Mouse (Mus musculus): ENCODE results near the gene Rab11fip4. TPM values are rescaled to one million over a fixed set of nuclear protein-coding genes. Genes with fewer than 3 reads are reported as not detected.

Gene Rab11fip4
- polyA plus RNA-seq, 1 experiment: 0.11 TPM

DNA sequence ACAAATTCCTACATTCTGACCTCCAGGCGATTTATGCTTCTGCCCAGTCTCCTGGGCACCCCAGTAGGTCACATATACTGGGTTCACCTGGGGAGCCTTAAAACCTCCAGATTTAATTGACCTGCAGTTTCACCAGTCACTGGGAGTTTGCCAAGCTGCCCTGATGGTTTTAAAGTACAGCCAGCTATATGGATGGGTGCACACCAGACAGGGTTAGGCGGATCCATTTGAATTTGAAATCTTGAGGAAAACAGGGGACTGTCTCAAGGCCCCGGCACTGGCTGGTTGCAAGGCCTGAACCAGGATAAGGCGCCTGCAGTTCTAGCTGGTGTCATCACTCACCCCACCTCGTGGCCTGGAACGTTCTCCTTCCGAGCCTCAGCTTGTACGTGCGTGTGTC lies 52.7 kb downstream of the Rab11fip4 start:
- TF ChIP-seq USF1 (IDR thresholded peaks at IDR 0.05; ENCODE audit: low read depth): no peak
- TF ChIP-seq MYOG (IDR thresholded peaks at IDR 0.05; ENCODE audit: control insufficient read depth, extremely low read depth, insufficient read length): no peak
- no peak for TF ChIP-seq FOSL1 (IDR thresholded peaks at IDR 0.05; ENCODE audit: insufficient read depth, low read length, poor library complexity, severe bottlenecking)
- TF ChIP-seq CTCF (IDR thresholded peaks at IDR 0.05; ENCODE audit: control insufficient read depth, insufficient read depth, insufficient read length): no peak
- no peak for TF ChIP-seq CEBPB (IDR thresholded peaks at IDR 0.05; ENCODE audit: low read depth)
- TF ChIP-seq MAX (IDR thresholded peaks at IDR 0.05): no peak
- Histone ChIP-seq H3K36me3 (ENCODE audit: control insufficient read depth, insufficient read depth) (no peaks in the 10 kb centered on the region), H3K79me3 (ENCODE audit: low read depth) (no peaks in the 10 kb centered on the region), H3K79me2 (ENCODE audit: control insufficient read depth, insufficient read depth) (no peaks in the 10 kb centered on the region), H3ac (ENCODE audit: control insufficient read depth, insufficient read length, low read depth) (no peak overlapping the region), H3K4me3 (ENCODE audit: insufficient read depth, poor library complexity, severe bottlenecking) (no peak overlapping the region), H3K27me3 (ENCODE audit: control insufficient read depth, insufficient read depth, insufficient read length) (peaks cover 10% of the 10 kb centered on the region)

- Histone ChIP-seq H3ac (ENCODE audit: control insufficient read depth, insufficient read length, low read depth) (no peak overlapping the region), H3K79me2 (ENCODE audit: control insufficient read depth, insufficient read depth) (no peaks in the 10 kb centered on the region)
- TF ChIP-seq MAX (IDR thresholded peaks at IDR 0.05) (no peak), CEBPB (IDR thresholded peaks at IDR 0.05; ENCODE audit: low read depth) (no peak), FOSL1 (IDR thresholded peaks at IDR 0.05; ENCODE audit: insufficient read depth, low read length, poor library complexity, severe bottlenecking) (no peak), MYOD1 (IDR thresholded peaks at IDR 0.05; ENCODE audit: control insufficient read depth, insufficient read length, low read depth) (no peak), CTCF (IDR thresholded peaks at IDR 0.05; ENCODE audit: control insufficient read depth, insufficient read depth, insufficient read length) (no peak), USF1 (IDR thresholded peaks at IDR 0.05; ENCODE audit: low read depth) (no peak), MYOG (IDR thresholded peaks at IDR 0.05; ENCODE audit: control insufficient read depth, extremely low read depth, insufficient read length) (no peak)
These were observed 53.7 kb downstream of the Rab11fip4 start for GRCm38 (mm10) chr11:79644717-79645191.

DNA sequence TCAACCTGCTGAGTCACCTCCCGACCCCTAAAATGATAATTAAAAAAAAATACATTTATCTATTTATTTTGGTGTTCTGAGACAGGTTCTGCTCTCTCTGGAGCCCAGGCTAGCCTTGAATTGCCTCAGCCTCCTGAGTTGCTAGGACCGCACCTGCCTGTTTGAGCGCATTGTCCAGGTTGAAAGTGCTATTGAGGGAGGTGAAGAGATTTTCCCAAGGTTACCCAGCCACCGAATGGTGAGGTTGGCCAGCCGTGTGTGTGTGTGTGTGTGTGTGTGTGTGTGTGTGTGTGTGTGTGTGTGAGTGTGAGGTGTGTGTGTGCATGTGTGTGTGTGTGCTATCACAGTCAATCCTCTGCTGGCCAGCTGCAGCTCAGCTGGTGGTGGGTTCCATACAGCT lies 55.0 kb downstream of the Rab11fip4 start:
- TF ChIP-seq MYOD1 (IDR thresholded peaks at IDR 0.05; ENCODE audit: control insufficient read depth, insufficient read length, low read depth): no peak
- no peak for TF ChIP-seq CTCF (IDR thresholded peaks at IDR 0.05; ENCODE audit: control insufficient read depth, insufficient read depth, insufficient read length)
- no peak for TF ChIP-seq FOSL1 (IDR thresholded peaks at IDR 0.05; ENCODE audit: insufficient read depth, low read length, poor library complexity, severe bottlenecking)
- no peak for TF ChIP-seq CEBPB (IDR thresholded peaks at IDR 0.05; ENCODE audit: low read depth)
- no peak for TF ChIP-seq USF1 (IDR thresholded peaks at IDR 0.05; ENCODE audit: low read depth)
- TF ChIP-seq MAX (IDR thresholded peaks at IDR 0.05): no peak
- no peak for TF ChIP-seq MYOG (IDR thresholded peaks at IDR 0.05; ENCODE audit: control insufficient read depth, extremely low read depth, insufficient read length)
- Histone ChIP-seq H3K36me3 (ENCODE audit: control insufficient read depth, insufficient read depth) (no peaks in the 10 kb centered on the region), H3ac (ENCODE audit: control insufficient read depth, insufficient read length, low read depth) (no peak overlapping the region), H3K4me3 (ENCODE audit: insufficient read depth, poor library complexity, severe bottlenecking) (no peak overlapping the region), H3K27me3 (ENCODE audit: control insufficient read depth, insufficient read depth, insufficient read length) (peaks cover 11% of the 10 kb centered on the region), H3K79me2 (ENCODE audit: control insufficient read depth, insufficient read depth) (no peaks in the 10 kb centered on the region), H3K79me3 (ENCODE audit: low read depth) (no peaks in the 10 kb centered on the region)

More at GRCm38 (mm10) chr11:79644717-79645191, 53.7 kb downstream of the Rab11fip4 start:
- Histone ChIP-seq H3K4me3 (ENCODE audit: insufficient read depth, poor library complexity, severe bottlenecking) (no peak overlapping the region), H3K27me3 (ENCODE audit: control insufficient read depth, insufficient read depth, insufficient read length) (peaks cover 11% of the 10 kb centered on the region), H3K36me3 (ENCODE audit: control insufficient read depth, insufficient read depth) (no peaks in the 10 kb centered on the region), H3K79me3 (ENCODE audit: low read depth) (no peaks in the 10 kb centered on the region)

DNA sequence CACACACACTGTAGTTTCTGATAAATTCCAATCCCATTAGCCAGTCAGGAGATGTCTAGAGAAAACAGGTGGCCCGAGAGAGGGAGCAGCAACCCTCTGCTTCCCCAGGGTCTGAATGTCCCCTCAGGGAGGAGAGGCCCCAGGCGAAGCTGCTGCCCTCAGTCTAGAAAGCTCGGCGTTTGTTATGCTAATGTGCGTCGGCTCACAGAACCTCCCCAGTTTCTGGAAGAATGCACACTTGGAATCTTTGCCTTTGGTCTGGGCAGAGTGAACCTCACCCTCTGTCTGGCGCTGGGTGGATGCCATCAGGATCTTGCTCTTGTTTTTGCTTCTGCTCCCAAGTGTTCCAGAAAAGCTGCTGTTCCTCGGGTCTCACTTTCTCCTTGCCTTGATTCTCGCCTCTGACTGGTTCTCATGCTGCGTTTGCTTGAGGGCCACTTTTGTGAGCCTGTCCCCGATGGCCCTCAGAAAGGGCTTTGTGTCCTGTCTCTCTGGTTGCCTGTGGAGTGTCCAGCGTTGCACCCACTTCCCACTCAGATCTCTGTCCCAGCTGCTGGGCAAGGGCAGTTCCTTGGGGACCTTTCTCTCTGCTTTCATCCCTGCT lies 55.6 kb downstream of the Rab11fip4 start:
- Histone ChIP-seq H3K36me3 (ENCODE audit: control insufficient read depth, insufficient read depth) (no peaks in the 10 kb centered on the region), H3K79me2 (ENCODE audit: control insufficient read depth, insufficient read depth) (no peaks in the 10 kb centered on the region), H3K4me3 (ENCODE audit: insufficient read depth, poor library complexity, severe bottlenecking) (no peak overlapping the region), H3ac (ENCODE audit: control insufficient read depth, insufficient read length, low read depth) (no peak overlapping the region), H3K27me3 (ENCODE audit: control insufficient read depth, insufficient read depth, insufficient read length) (peaks cover 11% of the 10 kb centered on the region), H3K79me3 (ENCODE audit: low read depth) (no peaks in the 10 kb centered on the region)
- TF ChIP-seq CEBPB (IDR thresholded peaks at IDR 0.05; ENCODE audit: low read depth) (no peak), CTCF (IDR thresholded peaks at IDR 0.05; ENCODE audit: control insufficient read depth, insufficient read depth, insufficient read length) (no peak), USF1 (IDR thresholded peaks at IDR 0.05; ENCODE audit: low read depth) (no peak), MYOD1 (IDR thresholded peaks at IDR 0.05; ENCODE audit: control insufficient read depth, insufficient read length, low read depth) (no peak), MYOG (IDR thresholded peaks at IDR 0.05; ENCODE audit: control insufficient read depth, extremely low read depth, insufficient read length) (no peak), FOSL1 (IDR thresholded peaks at IDR 0.05; ENCODE audit: insufficient read depth, low read length, poor library complexity, severe bottlenecking) (no peak), MAX (IDR thresholded peaks at IDR 0.05) (no peak)

GRCm38 (mm10) chr11:79647071-79647501 lies 56.1 kb downstream of the Rab11fip4 start:
- peaks cover 11% of the 10 kb centered on the region for H3K27me3 ChIP-seq (ENCODE audit: control insufficient read depth, insufficient read depth, insufficient read length)
- no peaks in the 10 kb centered on the region for H3K79me2 ChIP-seq (ENCODE audit: control insufficient read depth, insufficient read depth)
- TF ChIP-seq MYOG (IDR thresholded peaks at IDR 0.05; ENCODE audit: control insufficient read depth, extremely low read depth, insufficient read length) (no peak), CTCF (IDR thresholded peaks at IDR 0.05; ENCODE audit: control insufficient read depth, insufficient read depth, insufficient read length) (no peak), FOSL1 (IDR thresholded peaks at IDR 0.05; ENCODE audit: insufficient read depth, low read length, poor library complexity, severe bottlenecking) (no peak), MYOD1 (IDR thresholded peaks at IDR 0.05; ENCODE audit: control insufficient read depth, insufficient read length, low read depth) (no peak), USF1 (IDR thresholded peaks at IDR 0.05; ENCODE audit: low read depth) (no peak), MAX (IDR thresholded peaks at IDR 0.05) (no peak), CEBPB (IDR thresholded peaks at IDR 0.05; ENCODE audit: low read depth) (no peak)
- H3K79me3 ChIP-seq (ENCODE audit: low read depth): no peaks in the 10 kb centered on the region
- H3K36me3 ChIP-seq (ENCODE audit: control insufficient read depth, insufficient read depth): no peaks in the 10 kb centered on the region
- no peak overlapping the region for H3K4me3 ChIP-seq (ENCODE audit: insufficient read depth, poor library complexity, severe bottlenecking)
- no peak overlapping the region for H3ac ChIP-seq (ENCODE audit: control insufficient read depth, insufficient read length, low read depth)

Measured in C2C12 (cell line).